ENCODE assay signal across 8 mouse cellular contexts in the genomic region with DNA sequence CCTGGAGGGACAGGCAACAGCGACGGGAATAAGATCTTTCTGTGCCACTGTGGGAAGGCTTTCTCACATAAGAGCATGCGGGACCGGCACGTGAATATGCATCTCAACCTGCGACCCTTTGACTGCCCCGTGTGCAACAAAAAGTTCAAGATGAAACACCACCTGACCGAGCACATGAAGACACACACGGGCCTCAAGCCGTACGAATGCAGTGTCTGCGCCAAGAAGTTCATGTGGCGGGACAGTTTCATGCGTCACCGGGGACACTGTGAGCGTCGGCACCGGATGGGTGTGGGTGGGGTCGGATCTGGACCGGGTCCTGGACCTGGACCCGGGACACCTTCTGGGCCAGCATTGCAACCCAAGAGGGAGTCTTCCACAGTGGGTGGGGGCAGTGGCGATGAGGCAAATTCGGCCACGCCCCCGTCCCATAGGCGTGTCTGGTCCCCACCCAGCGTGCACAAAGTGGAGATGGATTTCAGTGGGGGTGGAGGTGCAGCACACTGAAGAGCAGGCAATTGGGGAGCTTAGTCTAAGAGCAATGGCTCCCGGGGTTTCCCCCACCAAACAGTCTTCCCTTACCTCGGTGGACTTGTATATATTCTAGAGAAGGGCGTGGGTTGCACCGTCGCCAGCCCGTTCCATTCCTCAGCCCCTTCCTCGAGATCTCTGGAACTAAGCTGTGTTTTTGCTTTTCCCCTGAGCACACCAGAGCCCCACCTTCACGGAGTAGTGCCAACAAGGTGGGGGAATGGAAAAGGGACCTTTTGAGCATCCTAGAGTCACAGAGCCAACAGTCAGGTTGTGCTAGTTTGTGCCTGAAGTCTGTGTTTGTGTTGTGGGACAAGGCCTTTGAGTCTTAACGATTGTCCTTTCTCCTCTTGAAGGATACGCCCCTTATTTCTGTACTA. TPM values are rescaled to one million over a fixed set of nuclear protein-coding genes. Genes with fewer than 3 reads are reported as not detected.
DNase-seq lines count a peak whose midpoint lies in the region; ATAC-seq and TF ChIP-seq lines count a peak whose summit lies in the region.

No protein-coding gene starts in this region.

- peak overlapping the region; percentile 80 for H3K4me3 ChIP-seq in E14TG2a.4 (replicated peaks; ENCODE audit: low read length)
- peak overlapping the region; percentile 76 for H3K4me3 ChIP-seq in forebrain, embryonic 10.5 days
- peak overlapping the region; percentile 45 for H3K4me3 ChIP-seq in hindbrain, embryonic 15.5 days
- peak overlapping the region; percentile 71 for H3K4me3 ChIP-seq in lung, embryonic 15.5 days

- peak overlapping the region; percentile 59 for H3K4me2 ChIP-seq in hindbrain, embryonic 15.5 days
- H3K4me2 ChIP-seq in lung, embryonic 15.5 days, result peak overlapping the region; percentile 97

- no peaks in the 10 kb centered on the region for H3K9me3 ChIP-seq in E14TG2a.4 (ENCODE audit: low read length)
- H3K9me3 ChIP-seq in forebrain, embryonic 10.5 days, result no peaks in the 10 kb centered on the region; the same call in 1 of the 2 replicates
- no peaks in the 10 kb centered on the region for H3K9me3 ChIP-seq in hindbrain, embryonic 15.5 days
- H3K9me3 ChIP-seq in lung, embryonic 15.5 days, result no peaks in the 10 kb centered on the region

- no peaks in the 10 kb centered on the region for H3K27me3 ChIP-seq in E14TG2a.4 (ENCODE audit: insufficient read depth, low read length)
- H3K27me3 ChIP-seq in forebrain, embryonic 10.5 days (ENCODE audit: poor library complexity, severe bottlenecking), result peaks cover 15% of the 10 kb centered on the region
- H3K27me3 ChIP-seq in hindbrain, embryonic 15.5 days, result no peaks in the 10 kb centered on the region; the same call in 1 of the 2 replicates
- no peaks in the 10 kb centered on the region for H3K27me3 ChIP-seq in lung, embryonic 15.5 days

- TF ChIP-seq CTCF in E14TG2a.4 (conservative IDR thresholded peaks at IDR 0.05; ENCODE audit: low read length), result no peak

- peaks cover 58% of the 10 kb centered on the region for H3K36me3 ChIP-seq in E14TG2a.4 (ENCODE audit: insufficient read depth, low read length)
- peaks cover 36% of the 10 kb centered on the region for H3K36me3 ChIP-seq in forebrain, embryonic 10.5 days (replicated peaks)
- H3K36me3 ChIP-seq in hindbrain, embryonic 15.5 days, result peaks cover 13% of the 10 kb centered on the region
- peaks cover 24% of the 10 kb centered on the region for H3K36me3 ChIP-seq in lung, embryonic 15.5 days

- peak; percentile 40 for DNase-seq in cerebellum, adult 8-10 months
- DNase-seq in cerebellum, postnatal 36 days, result no peak
- DNase-seq in forebrain, embryonic 10.5 days (ENCODE audit: extremely low spot score, low spot score), result no peak
- DNase-seq in urinary bladder, postnatal 14 days (ENCODE audit: low spot score), result peak; percentile 53
- no peak for DNase-seq in left cerebral cortex, adult 9 months (ENCODE audit: low spot score in 2 of 2)

- H3K27ac ChIP-seq in forebrain, embryonic 10.5 days, result no peak overlapping the region
- no peak overlapping the region for H3K27ac ChIP-seq in hindbrain, embryonic 15.5 days (replicated peaks)
- H3K27ac ChIP-seq in lung, embryonic 15.5 days, result peak overlapping the region; percentile 84

- WGBS in forebrain, embryonic 10.5 days, result 59% methylated on average over 37 of the region's 37 CpGs
- WGBS in hindbrain, embryonic 15.5 days, result 58% methylated on average over 37 of the region's 37 CpGs
- WGBS in lung, embryonic 15.5 days, result 52% methylated on average over 37 of the region's 37 CpGs

- no peak for ATAC-seq in hindbrain, embryonic 15.5 days (ENCODE audit: low FRiP score, low read depth)
- no peak for ATAC-seq in lung, embryonic 15.5 days (ENCODE audit: borderline replicate concordance, extremely low read depth, low FRiP score, low TSS enrichment)

- no peak overlapping the region for H3K9ac ChIP-seq in hindbrain, embryonic 15.5 days
- peak overlapping the region; percentile 75 for H3K9ac ChIP-seq in lung, embryonic 15.5 days

- peaks cover 81% of the 10 kb centered on the region for H3K4me1 ChIP-seq in E14TG2a.4 (replicated peaks; ENCODE audit: low read depth, low read length)
- H3K4me1 ChIP-seq in forebrain, embryonic 10.5 days, result peaks cover 71% of the 10 kb centered on the region
- H3K4me1 ChIP-seq in hindbrain, embryonic 15.5 days (replicated peaks), result peaks cover 45% of the 10 kb centered on the region
- peaks cover 49% of the 10 kb centered on the region for H3K4me1 ChIP-seq in lung, embryonic 15.5 days

RNA-seq across cellular contexts. Expression of a gene that starts 2.8 kb away (rescaled TPM):
- polyA plus RNA-seq in forebrain, embryonic 10.5 days (2016; fragmentation: Nextera tagmentation; extraction: Ambion mirVana), result 21.2 and 23.2 TPM in 2 replicates
- 17.1 TPM in 2 replicates for polyA plus RNA-seq in hindbrain, embryonic 15.5 days (2015; fragmentation: Nextera tagmentation; extraction: Ambion mirVana)
- 17.8 and 20.6 TPM in 2 replicates for polyA plus RNA-seq in lung, embryonic 15.5 days (2015; fragmentation: Nextera tagmentation; extraction: Ambion mirVana)

RNA-seq across cellular contexts. Expression of a gene that starts 2.8 kb away (rescaled TPM):
- 14.1 TPM in 2 replicates for polyA plus RNA-seq in forebrain, embryonic 10.5 days (2016; fragmentation: Nextera tagmentation; extraction: Ambion mirVana)
- polyA plus RNA-seq in hindbrain, embryonic 15.5 days (2015; fragmentation: Nextera tagmentation; extraction: Ambion mirVana), result 30.5 and 33.2 TPM in 2 replicates
- polyA plus RNA-seq in lung, embryonic 15.5 days (2015; fragmentation: Nextera tagmentation; extraction: Ambion mirVana), result 45.3 and 52.6 TPM in 2 replicates

RNA-seq across cellular contexts. Expression of a gene that starts 9.3 kb away (rescaled TPM):
- 85.9 and 90.8 TPM in 2 replicates for polyA plus RNA-seq in forebrain, embryonic 10.5 days (2016; fragmentation: Nextera tagmentation; extraction: Ambion mirVana)
- polyA plus RNA-seq in hindbrain, embryonic 15.5 days (2015; fragmentation: Nextera tagmentation; extraction: Ambion mirVana), result 50.3 and 55.9 TPM in 2 replicates
- 50.8 and 54.6 TPM in 2 replicates for polyA plus RNA-seq in lung, embryonic 15.5 days (2015; fragmentation: Nextera tagmentation; extraction: Ambion mirVana)

RNA-seq across cellular contexts. Expression of a gene that starts 10.8 kb away (rescaled TPM):
- polyA plus RNA-seq in forebrain, embryonic 10.5 days (2016; fragmentation: Nextera tagmentation; extraction: Ambion mirVana), result 39.3 and 46.7 TPM in 2 replicates
- 55.1 and 60.1 TPM in 2 replicates for polyA plus RNA-seq in hindbrain, embryonic 15.5 days (2015; fragmentation: Nextera tagmentation; extraction: Ambion mirVana)
- polyA plus RNA-seq in lung, embryonic 15.5 days (2015; fragmentation: Nextera tagmentation; extraction: Ambion mirVana), result 47.7 and 57.8 TPM in 2 replicates

RNA-seq across cellular contexts. Expression of a gene that starts 13.6 kb away (rescaled TPM):
- polyA plus RNA-seq in forebrain, embryonic 10.5 days (2016; fragmentation: Nextera tagmentation; extraction: Ambion mirVana), result 0.19 and 0.39 TPM in 2 replicates
- polyA plus RNA-seq in hindbrain, embryonic 15.5 days (2015; fragmentation: Nextera tagmentation; extraction: Ambion mirVana), result 0.26 TPM in 1 of 2 replicates, not detected in the other
- polyA plus RNA-seq in lung, embryonic 15.5 days (2015; fragmentation: Nextera tagmentation; extraction: Ambion mirVana), result 0.28 and 0.31 TPM in 2 replicates

Comparison
In these comparisons a context has a peak if more than half of its experiments do, and no peak if none do; other contexts are left out.
1. DNase-seq: peak in cerebellum, adult 8-10 months (single experiment) and urinary bladder, postnatal 14 days (single experiment); none in cerebellum, postnatal 36 days (0 of 2), forebrain, embryonic 10.5 days (single experiment) and left cerebral cortex, adult 9 months (0 of 2).
2. Peak in every context shown above with its lines, with median percentiles within 50 percentile points of each other: H3K4me3 ChIP-seq.